Comparison of ENCODE assay signal across 8 mouse cellular contexts in genomic region chr7:35754033-35754885, GRCm38 (mm10). TPM values are rescaled to one million over a fixed set of nuclear protein-coding genes. Genes with fewer than 3 reads are reported as not detected.
A peak's percentile ranks its signal among the peaks of the same experiment; 100 is the strongest.
DNase-seq lines count a peak whose midpoint lies in the region; ATAC-seq lines count a peak whose summit lies in the region.

Gene Dpy19l3 (minus strand): TSS chr7:35754454.

- intact Hi-C loops in left cerebral cortex, postnatal 25 days (cut with DNase I): loop anchor here (1.0 kb wide), 1 partner anchor 68 kb away; no protein-coding TSS in a partner anchor

- ATAC-seq in intestine, embryonic 14.5 days (replicated peaks; ENCODE audit: low FRiP score, low TSS enrichment, low read depth): peak; percentile 94

- WGBS in intestine, embryonic 14.5 days: 1% methylated on average over 67 of the region's 70 CpGs
- WGBS in midbrain, embryonic 10.5 days: under 1% methylated on average over 70 of the region's 70 CpGs

- no peaks in the 10 kb centered on the region for H3K27me3 ChIP-seq in intestine, embryonic 14.5 days (replicated peaks; ENCODE audit: control insufficient read depth, insufficient read depth, low read length)
- no peaks in the 10 kb centered on the region for H3K27me3 ChIP-seq in midbrain, embryonic 10.5 days (ENCODE audit: low read depth, poor library complexity, severe bottlenecking)

- peak within 1 kb of the TSS; percentile 97 for H3K4me2 ChIP-seq in intestine, embryonic 14.5 days (ENCODE audit: low read length)

- peak within 1 kb of the TSS; percentile 64 for H3K4me3 ChIP-seq in intestine, embryonic 14.5 days (ENCODE audit: low read depth, low read length)
- peak within 1 kb of the TSS; percentile 89 for H3K4me3 ChIP-seq in midbrain, embryonic 10.5 days

- H3K36me3 ChIP-seq in intestine, embryonic 14.5 days (ENCODE audit: control insufficient read depth, insufficient read depth, low read length): peaks cover 9% of the 10 kb centered on the region
- H3K36me3 ChIP-seq in midbrain, embryonic 10.5 days: peaks cover 29% of the 10 kb centered on the region

- no peaks in the 10 kb centered on the region for H3K9me3 ChIP-seq in intestine, embryonic 14.5 days (ENCODE audit: control insufficient read depth, low read length)
- H3K9me3 ChIP-seq in midbrain, embryonic 10.5 days (replicated peaks): no peaks in the 10 kb centered on the region

- DNase-seq in adrenal gland, adult 8-10 months: peak; percentile 81
- DNase-seq in embryo, embryonic 11 days: peak; percentile 91
- DNase-seq in gastrocnemius, postnatal 25 days: peak; percentile 89
- DNase-seq in intestine, embryonic 14.5 days (ENCODE audit: low spot score): peak; percentile 99
- DNase-seq in left cerebral cortex, postnatal 25 days (ENCODE audit: low spot score in 2 of 2): peak; percentile 87 to 89
- DNase-seq in midbrain, embryonic 10.5 days (ENCODE audit: low spot score): peak; percentile 92
- peak; percentile 78 to 83 for DNase-seq in right cerebral cortex, postnatal 36 days (ENCODE audit: low spot score in 2 of 2)
- DNase-seq in yolk sac, embryonic 10.5 days (ENCODE audit: low spot score): peak; percentile 90

- peak within 1 kb of the TSS; percentile 43; the same call in 1 of the 2 replicates for H3K27ac ChIP-seq in intestine, embryonic 14.5 days (ENCODE audit: low read depth)
- peak within 1 kb of the TSS; percentile 89 for H3K27ac ChIP-seq in midbrain, embryonic 10.5 days (replicated peaks)

- H3K9ac ChIP-seq in intestine, embryonic 14.5 days (ENCODE audit: low read length): peak within 1 kb of the TSS; percentile 53

- peaks cover 9% of the 10 kb centered on the region for H3K4me1 ChIP-seq in intestine, embryonic 14.5 days (replicated peaks; ENCODE audit: control insufficient read depth, insufficient read depth, low read length)
- peaks cover 29% of the 10 kb centered on the region for H3K4me1 ChIP-seq in midbrain, embryonic 10.5 days

RNA-seq across cellular contexts. Expression of gene Dpy19l3, which starts in this region (rescaled TPM):
- 10 to 100 TPM; 57.8 to 90.2 (median 69.7) TPM for total RNA-seq in adrenal gland, adult 8-10 months (2022)
- total RNA-seq in gastrocnemius, postnatal 25 days (2021): 1 to 10 TPM; 5.0 TPM
- 22.2 and 28.1 TPM in 2 replicates for polyA plus RNA-seq in intestine, embryonic 14.5 days (2014; fragmentation: Nextera tagmentation; extraction: Ambion mirVana)
- total RNA-seq in left cerebral cortex, postnatal 25 days (2021): 10 to 100 TPM; 64.0 to 68.2 TPM
- 34.3 and 34.7 TPM in 2 replicates for polyA plus RNA-seq in midbrain, embryonic 10.5 days (2016; fragmentation: Nextera tagmentation; extraction: Ambion mirVana)

Comparison
In these comparisons a context has a peak if more than half of its experiments do, and no peak if none do; other contexts are left out.
1. Peak in every context shown above with its lines: DNase-seq, ATAC-seq, H3K4me3 ChIP-seq and H3K27ac ChIP-seq.
2. RNA of gene Dpy19l3 (total RNA-seq): 57.8 to 90.2 TPM in adrenal gland, adult 8-10 months and 64.0 to 68.2 TPM in left cerebral cortex, postnatal 25 days; 5.0 TPM in gastrocnemius, postnatal 25 days; every median in the first group is over 4 times any median in the second.